Comparison of ENCODE assay signal across 7 mouse cellular contexts in genomic region chr17:29267931-29268681, GRCm38 (mm10). TPM values are rescaled to one million over a fixed set of nuclear protein-coding genes. Genes with fewer than 3 reads are reported as not detected.
DNase-seq lines count a peak whose midpoint lies in the region; ATAC-seq and TF ChIP-seq lines count a peak whose summit lies in the region.

No protein-coding gene starts in this region.

- no peak for TF ChIP-seq POLR2A in MEL (IDR thresholded peaks at IDR 0.05; ENCODE audit: control insufficient read depth in 1 of 2, insufficient read depth in 1 of 2, low read depth in 1 of 2, low read length in 2 of 2, poor library complexity in 1 of 2)
- no peak for TF ChIP-seq POLR2A in cortical plate, adult 2 months (IDR thresholded peaks at IDR 0.05; ENCODE audit: extremely low read depth, insufficient read depth, low read length)

- H3K9ac ChIP-seq in MEL (ENCODE audit: control insufficient read depth, low read depth, low read length, poor library complexity, severe bottlenecking) = peak overlapping the region; percentile 63
- no peak overlapping the region; the same call in 1 of the 2 replicates for H3K9ac ChIP-seq in hindbrain, postnatal 0 days (replicated peaks; ENCODE audit: low read length)
- no peak overlapping the region for H3K9ac ChIP-seq in lung, postnatal 0 days (replicated peaks; ENCODE audit: low read depth)

- peaks cover 31% of the 10 kb centered on the region for H3K79me2 ChIP-seq in MEL (ENCODE audit: control insufficient read depth, insufficient read depth, low read length, poor library complexity)

- peak overlapping the region in 1 of 2 experiments; percentile 40; a peak in 2 of 4 replicates for H3K4me3 ChIP-seq in MEL (ENCODE audit: control insufficient read depth in 1 of 2, insufficient read depth in 1 of 2, low read depth in 2 of 2, low read length in 2 of 2)
- H3K4me3 ChIP-seq in cortical plate, adult 2 months (ENCODE audit: insufficient read depth, low read length) = peak overlapping the region; percentile 59; the same call in 1 of the 2 replicates
- peak overlapping the region; percentile 81 for H3K4me3 ChIP-seq in hindbrain, postnatal 0 days (ENCODE audit: low read length)
- H3K4me3 ChIP-seq in lung, postnatal 0 days (ENCODE audit: low read depth, low read length) = peak overlapping the region; percentile 76

- H3K27me3 ChIP-seq in MEL (ENCODE audit: control insufficient read depth in 1 of 2, insufficient read depth in 2 of 2, low read length in 2 of 2) = no peaks in the 10 kb centered on the region
- H3K27me3 ChIP-seq in hindbrain, postnatal 0 days (ENCODE audit: insufficient read depth, low read length) = no peaks in the 10 kb centered on the region
- no peaks in the 10 kb centered on the region for H3K27me3 ChIP-seq in lung, postnatal 0 days (replicated peaks; ENCODE audit: insufficient read depth, low read length)

- WGBS in hindbrain, postnatal 0 days = 60% methylated on average over 6 of the region's 6 CpGs
- 47% methylated on average over 6 of the region's 6 CpGs for WGBS in lung, postnatal 0 days

- H3K4me2 ChIP-seq in hindbrain, postnatal 0 days (ENCODE audit: low read depth, low read length) = peak overlapping the region; percentile 66
- H3K4me2 ChIP-seq in lung, postnatal 0 days (replicated peaks; ENCODE audit: low read depth, low read length) = peak overlapping the region; percentile 69

- H3K27ac ChIP-seq in MEL (ENCODE audit: control insufficient read depth, low read depth, low read length) = peak overlapping the region; percentile 34
- H3K27ac ChIP-seq in cortical plate, adult 2 months (ENCODE audit: insufficient read depth, low read length) = no peak overlapping the region
- peak overlapping the region; percentile 15; the same call in 1 of the 2 replicates for H3K27ac ChIP-seq in hindbrain, postnatal 0 days
- H3K27ac ChIP-seq in lung, postnatal 0 days (ENCODE audit: low read length) = peak overlapping the region; percentile 95

- no peak for DNase-seq in MEL (ENCODE audit: low read depth, low spot score)
- DNase-seq in hindbrain, postnatal 0 days (ENCODE audit: low spot score) = no peak
- peak; percentile 85 for DNase-seq in lung, postnatal 0 days (ENCODE audit: low spot score)
- no peak for DNase-seq in MN1 (ENCODE audit: low spot score)
- DNase-seq in left cerebral cortex, postnatal 36 days (ENCODE audit: low spot score in 2 of 2) = no peak
- no peak for DNase-seq in thymus, postnatal 14 days

- H3K4me1 ChIP-seq in MEL (ENCODE audit: control insufficient read depth in 1 of 2, insufficient read depth in 2 of 2, low read length in 2 of 2) = peaks cover 0 to 28% of the 10 kb centered on the region in 2 experiments; a peak in 2 of 4 replicates
- peaks cover 2% of the 10 kb centered on the region; the same call in 1 of the 2 replicates for H3K4me1 ChIP-seq in cortical plate, adult 2 months (ENCODE audit: control insufficient read depth, insufficient read depth, low read length)
- peaks cover 4% of the 10 kb centered on the region; the same call in 1 of the 2 replicates for H3K4me1 ChIP-seq in hindbrain, postnatal 0 days (ENCODE audit: insufficient read depth, low read length)
- peaks cover 4% of the 10 kb centered on the region; the same call in 1 of the 2 replicates for H3K4me1 ChIP-seq in lung, postnatal 0 days (ENCODE audit: insufficient read depth, low read depth, low read length)

- peak; percentile 34 for ATAC-seq in hindbrain, postnatal 0 days
- ATAC-seq in lung, postnatal 0 days = peak; percentile 69

- intact Hi-C loops in left cerebral cortex, postnatal 36 days (cut with DNase I) = loop anchor here (1.0 to 5.0 kb wide), 4 partner anchors 89 to 244 kb away; partner anchors contain the start of gene Pim1

- H3K36me3 ChIP-seq in MEL (ENCODE audit: control insufficient read depth in 1 of 2, insufficient read depth in 2 of 2, low read length in 2 of 2) = peaks cover 0 to 27% of the 10 kb centered on the region in 2 experiments; a peak in 2 of 4 replicates
- no peaks in the 10 kb centered on the region for H3K36me3 ChIP-seq in hindbrain, postnatal 0 days (ENCODE audit: insufficient read depth, low read length)
- no peaks in the 10 kb centered on the region for H3K36me3 ChIP-seq in lung, postnatal 0 days (ENCODE audit: insufficient read depth, low read length)

- no peak for TF ChIP-seq EP300 in MEL (IDR thresholded peaks at IDR 0.05; ENCODE audit: low read depth in 1 of 2, low read length in 2 of 2)
- TF ChIP-seq EP300 in lung, postnatal 0 days (IDR thresholded peaks at IDR 0.05) = no peak

- TF ChIP-seq RAD21 in MEL (IDR thresholded peaks at IDR 0.05; ENCODE audit: low read depth, low read length) = no peak

- H3K9me3 ChIP-seq in MEL (replicated peaks; ENCODE audit: insufficient read depth, low read length) = no peaks in the 10 kb centered on the region
- H3K9me3 ChIP-seq in hindbrain, postnatal 0 days (ENCODE audit: low read length) = no peaks in the 10 kb centered on the region
- no peaks in the 10 kb centered on the region for H3K9me3 ChIP-seq in lung, postnatal 0 days (ENCODE audit: low read length)

- TF ChIP-seq CTCF in MEL (IDR thresholded peaks at IDR 0.05 in 2 of 3, conservative IDR thresholded peaks at IDR 0.05 in 1 of 3; ENCODE audit: control insufficient read depth in 1 of 3, insufficient read depth in 1 of 3, low read depth in 2 of 3, low read length in 3 of 3, poor library complexity in 1 of 3, severe bottlenecking in 1 of 3) = no peak
- no peak for TF ChIP-seq CTCF in cortical plate, adult 2 months (IDR thresholded peaks at IDR 0.05; ENCODE audit: extremely low read depth, insufficient read depth, low read length)
- TF ChIP-seq CTCF in hindbrain, postnatal 0 days (IDR thresholded peaks at IDR 0.05; ENCODE audit: low read depth) = no peak
- TF ChIP-seq CTCF in lung, postnatal 0 days (IDR thresholded peaks at IDR 0.05) = no peak

TF ChIP-seq in MEL, 35 proteins besides CTCF, POLR2A, EP300 and RAD21:
- TF ChIP-seq ZNF384 (IDR thresholded peaks at IDR 0.05; ENCODE audit: low read depth, low read length) = peak; percentile 32; the same call in 1 of the 2 replicates
- TF ChIP-seq KAT2A (conservative IDR thresholded peaks at IDR 0.05; ENCODE audit: low read depth, low read length) = no peak
- no peak for TF ChIP-seq BHLHE40 (IDR thresholded peaks at IDR 0.05; ENCODE audit: borderline replicate concordance, low read depth, low read length)
- no peak for TF ChIP-seq SMC3 (IDR thresholded peaks at IDR 0.05; ENCODE audit: low read depth, low read length)
TF ChIP-seq in MEL: peak in this region for 1.

RNA-seq across cellular contexts. Expression of gene BC004004, which starts 0.5 kb away (rescaled TPM):
- 80.7 and 86.3 TPM in 2 replicates for total RNA-seq in MEL (2012; rRNA removed)
- 10 to 100 TPM in 1 of 2 experiments, not detected in 1; 81.8 TPM for polyA plus RNA-seq in MEL (2012; ENCODE audit: insufficient read depth in 1 of 2, insufficient read length in 2 of 2, low read depth in 1 of 2, low replicate concordance in 2 of 2, missing spikeins in 1 of 2)
- 83.8 and 92.1 TPM in 2 replicates for polyA plus RNA-seq in cortical plate, adult 2 months (2012; rRNA removed)
- total RNA-seq in hindbrain, postnatal 0 days (2014; rRNA removed) = 181 and 262 TPM in 2 replicates
- polyA plus RNA-seq in hindbrain, postnatal 0 days (2015; fragmentation: Nextera tagmentation; extraction: Ambion mirVana) = 139 and 145 TPM in 2 replicates
- polyA plus RNA-seq in lung, postnatal 0 days (2015; fragmentation: Nextera tagmentation; extraction: Ambion mirVana) = 105 and 109 TPM in 2 replicates
- 10 to 100 TPM; 78.1 to 94.7 TPM for total RNA-seq in left cerebral cortex, postnatal 36 days (2021)

RNA-seq across cellular contexts. Expression of gene Ppil1, which starts 4.1 kb away (rescaled TPM):
- 118 and 122 TPM in 2 replicates for total RNA-seq in MEL (2012; rRNA removed)
- polyA plus RNA-seq in MEL (2012; ENCODE audit: insufficient read depth in 1 of 2, insufficient read length in 2 of 2, low read depth in 1 of 2, low replicate concordance in 2 of 2, missing spikeins in 1 of 2) = 100 to 1,000 TPM; 115 to 135 TPM
- 22.3 and 23.5 TPM in 2 replicates for polyA plus RNA-seq in cortical plate, adult 2 months (2012; rRNA removed)
- total RNA-seq in hindbrain, postnatal 0 days (2014; rRNA removed) = 72.6 and 81.4 TPM in 2 replicates
- polyA plus RNA-seq in hindbrain, postnatal 0 days (2015; fragmentation: Nextera tagmentation; extraction: Ambion mirVana) = 84.3 and 87.7 TPM in 2 replicates
- polyA plus RNA-seq in lung, postnatal 0 days (2015; fragmentation: Nextera tagmentation; extraction: Ambion mirVana) = 39.7 and 44.5 TPM in 2 replicates
- 10 to 100 TPM; 16.7 to 19.0 TPM for total RNA-seq in left cerebral cortex, postnatal 36 days (2021)

RNA-seq across cellular contexts. Expression of gene Cpne5, which starts 30.1 kb away (rescaled TPM):
- total RNA-seq in MEL (2012; rRNA removed) = 0.19 and 0.20 TPM in 2 replicates
- polyA plus RNA-seq in MEL (2012; ENCODE audit: insufficient read depth in 1 of 2, insufficient read length in 2 of 2, low read depth in 1 of 2, low replicate concordance in 2 of 2, missing spikeins in 1 of 2) = 1 to 10 TPM in 1 of 2 experiments, not detected in 1; 1.0 TPM
- 91.3 and 107 TPM in 2 replicates for polyA plus RNA-seq in cortical plate, adult 2 months (2012; rRNA removed)
- total RNA-seq in hindbrain, postnatal 0 days (2014; rRNA removed) = 56.1 and 65.8 TPM in 2 replicates
- polyA plus RNA-seq in hindbrain, postnatal 0 days (2015; fragmentation: Nextera tagmentation; extraction: Ambion mirVana) = 56.6 and 61.6 TPM in 2 replicates
- polyA plus RNA-seq in lung, postnatal 0 days (2015; fragmentation: Nextera tagmentation; extraction: Ambion mirVana) = 0.57 and 0.63 TPM in 2 replicates
- 100 to 1,000 TPM; 146 to 155 TPM for total RNA-seq in left cerebral cortex, postnatal 36 days (2021)

RNA-seq across cellular contexts. Expression of gene Pi16, which starts 49.4 kb away (rescaled TPM):
- total RNA-seq in MEL (2012; rRNA removed) = 0.08 and 0.16 TPM in 2 replicates
- under 1 TPM in 1 of 2 experiments, not detected in 1; 0.42 TPM for polyA plus RNA-seq in MEL (2012; ENCODE audit: insufficient read depth in 1 of 2, insufficient read length in 2 of 2, low read depth in 1 of 2, low replicate concordance in 2 of 2, missing spikeins in 1 of 2)
- 0.36 and 0.67 TPM in 2 replicates for polyA plus RNA-seq in cortical plate, adult 2 months (2012; rRNA removed)
- 2.3 and 2.8 TPM in 2 replicates for total RNA-seq in hindbrain, postnatal 0 days (2014; rRNA removed)
- polyA plus RNA-seq in hindbrain, postnatal 0 days (2015; fragmentation: Nextera tagmentation; extraction: Ambion mirVana) = 1.7 and 2.3 TPM in 2 replicates
- polyA plus RNA-seq in lung, postnatal 0 days (2015; fragmentation: Nextera tagmentation; extraction: Ambion mirVana) = 2.2 and 2.8 TPM in 2 replicates
- total RNA-seq in left cerebral cortex, postnatal 36 days (2021) = 1 to 10 TPM; 1.1 to 1.3 TPM

Comparison
In these comparisons a context has a peak if more than half of its experiments do, and no peak if none do; other contexts are left out.
1. RNA of gene Cpne5, which starts 30.1 kb away (polyA plus RNA-seq): 91.3 to 107 TPM in cortical plate, adult 2 months and 56.6 to 61.6 TPM in hindbrain, postnatal 0 days; 1.0 TPM in MEL and 0.57 to 0.63 TPM in lung, postnatal 0 days; every median in the first group is over 10 times any median in the second.